Mouse (Mus musculus) liver, embryonic 14.5 days (tissue): ENCODE measurements at regions not wholly inside any gene's neighbourhood (a gene's known extent, or its start where the extent isn't known, plus 50 kb on each side); places are given as distances from the start of the nearest gene placed in this dataset.

ENCODE experiments used
- CTCF ChIP-seq: IDR thresholded peaks from 2 replicates; pipeline ENCODE4 v1.5.1; 2016; ENCODE audit warnings: antibody characterized with exemption, low read depth, control low read depth
- EP300 ChIP-seq: IDR thresholded peaks from 2 replicates; pipeline ENCODE4 v1.6.1; 2016; ENCODE audit warnings: antibody characterized with exemption, low read depth

DNA sequence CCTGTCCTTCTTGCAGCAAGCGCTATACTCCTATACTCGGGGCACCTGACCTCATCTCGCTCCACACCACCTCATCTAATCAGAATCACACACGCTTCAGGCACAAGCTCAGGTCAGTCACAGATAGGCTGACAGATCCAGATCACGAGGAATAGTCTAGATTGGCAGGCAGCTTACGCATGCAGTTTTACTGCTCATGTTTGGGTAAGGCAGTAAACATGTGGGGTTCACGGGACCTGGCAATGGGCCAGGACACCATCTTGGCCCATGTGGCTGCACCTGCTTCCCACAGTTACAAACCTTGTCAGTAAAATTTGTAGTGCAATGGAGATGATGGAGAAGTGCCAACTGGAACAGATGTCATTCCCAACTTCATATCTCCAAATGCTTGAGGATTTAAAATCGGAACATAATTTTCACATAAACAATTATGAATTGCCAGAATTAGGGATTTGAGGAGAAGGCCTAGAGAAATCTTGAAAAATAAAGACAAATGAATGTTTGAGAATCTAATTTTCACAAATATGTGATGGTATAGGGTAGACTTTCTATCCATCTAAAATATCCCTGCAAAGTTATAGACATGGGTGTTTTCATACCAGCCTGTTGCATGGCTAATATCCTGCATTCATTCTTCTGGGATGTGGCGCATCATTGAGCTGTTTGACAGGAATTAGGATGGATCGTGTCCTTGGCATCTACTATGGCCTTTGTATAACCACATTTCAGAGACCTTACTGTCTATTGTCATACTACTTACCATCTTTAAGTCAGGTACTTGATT is 111.5 kb upstream of the 2610001J05Rik start:
- TF ChIP-seq CTCF = no peak
- no peak for TF ChIP-seq EP300
